In the genomic region with DNA sequence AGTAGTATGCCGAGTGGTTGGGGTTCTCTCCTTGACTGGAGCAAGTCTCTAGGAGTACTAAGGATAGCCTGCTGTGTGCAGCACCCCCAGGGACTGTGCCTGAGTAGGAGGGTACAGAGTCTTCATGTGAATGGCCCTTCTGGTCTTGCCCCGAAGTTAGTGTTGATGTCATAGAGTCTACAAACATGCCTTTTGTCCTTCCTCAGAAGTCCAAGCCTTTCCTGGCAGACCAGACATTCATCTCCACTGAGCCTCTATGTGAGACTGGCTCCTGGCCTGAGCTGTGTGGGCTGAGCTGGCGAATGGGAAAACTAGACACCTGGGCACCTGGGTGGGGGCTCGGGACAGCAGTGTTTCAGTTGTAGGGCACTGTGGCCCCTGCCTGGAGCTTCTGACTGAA, we compare ENCODE assay signal across 26 mouse cellular contexts. TPM values are rescaled to one million over a fixed set of nuclear protein-coding genes. Genes with fewer than 3 reads are reported as not detected.
DNase-seq lines count a peak whose midpoint lies in the region; ATAC-seq and TF ChIP-seq lines count a peak whose summit lies in the region.
"Had no signal": no experiment of that assay in that cellular context is flagged by ENCODE, and none has a peak within 500 bp of the region (broad histone marks: within the 10 kb centered on the region; RNA-seq: fewer than 3 reads in every experiment).

No protein-coding gene starts in this region.

- WGBS in liver, embryonic 13.5 days (ENCODE audit: insufficient replicate concordance) = 54% methylated on average over 4 of the region's 4 CpGs
- 69% methylated on average over 4 of the region's 4 CpGs for WGBS in intestine, embryonic 15.5 days
- WGBS in limb, embryonic 13.5 days = 71% methylated on average over 4 of the region's 4 CpGs
- 27% methylated on average over 4 of the region's 4 CpGs for WGBS in small intestine, adult 2 months

- H3K4me1 ChIP-seq in liver, embryonic 13.5 days (replicated peaks) = peaks cover 73% of the 10 kb centered on the region
- peaks cover 69% of the 10 kb centered on the region for H3K4me1 ChIP-seq in intestine, embryonic 15.5 days (replicated peaks)
- H3K4me1 ChIP-seq in limb, embryonic 13.5 days = peaks cover 98% of the 10 kb centered on the region
- peaks cover 63% of the 10 kb centered on the region for H3K4me1 ChIP-seq in small intestine, adult 2 months (ENCODE audit: control insufficient read depth, insufficient read depth, insufficient read length, low read length)
- H3K4me1 ChIP-seq: hindbrain, embryonic 13.5 days had no signal

- no peak for TF ChIP-seq POLR2A in small intestine, adult 2 months (IDR thresholded peaks at IDR 0.05; ENCODE audit: low read depth, low read length)

- H3K27ac ChIP-seq in liver, embryonic 13.5 days = peak overlapping the region; percentile 9; the same call in 1 of the 2 replicates
- H3K27ac ChIP-seq in intestine, embryonic 15.5 days = peak overlapping the region; percentile 27; the same call in 1 of the 2 replicates
- H3K27ac ChIP-seq in limb, embryonic 13.5 days = peak overlapping the region; percentile 40; the same call in 1 of the 2 replicates
- H3K27ac ChIP-seq in small intestine, adult 2 months (ENCODE audit: insufficient read depth, low read depth, low read length) = peak overlapping the region; percentile 22
- H3K27ac ChIP-seq: heart, adult 2 months; hindbrain, embryonic 13.5 days; layer of hippocampus, adult 2 months; midbrain, embryonic 12.5 days; neural tube, embryonic 13.5 days had no signal

- peak; percentile 8; the same call in 1 of the 2 replicates for ATAC-seq in liver, embryonic 13.5 days (ENCODE audit: low read depth)
- ATAC-seq in intestine, embryonic 15.5 days = peak; percentile 29
- ATAC-seq in limb, embryonic 13.5 days (ENCODE audit: low FRiP score, low read depth) = no peak
- ATAC-seq: forebrain, embryonic 14.5 days had no signal

- no peak overlapping the region for H3K4me3 ChIP-seq in liver, embryonic 13.5 days (replicated peaks)
- H3K4me3 ChIP-seq in intestine, embryonic 15.5 days (replicated peaks) = no peak overlapping the region
- no peak overlapping the region for H3K4me3 ChIP-seq in limb, embryonic 13.5 days
- no peak overlapping the region for H3K4me3 ChIP-seq in small intestine, adult 2 months (ENCODE audit: low read depth, low read length)
- H3K4me3 ChIP-seq: heart, adult 2 months; heart, embryonic 12.5 days; hindbrain, embryonic 13.5 days; layer of hippocampus, adult 2 months; midbrain, embryonic 12.5 days; neural tube, embryonic 13.5 days had no signal

- H3K27me3 ChIP-seq in liver, embryonic 13.5 days = no peaks in the 10 kb centered on the region
- H3K27me3 ChIP-seq in intestine, embryonic 15.5 days (replicated peaks) = no peaks in the 10 kb centered on the region
- no peaks in the 10 kb centered on the region for H3K27me3 ChIP-seq in limb, embryonic 13.5 days
- H3K27me3 ChIP-seq in small intestine, adult 2 months (ENCODE audit: control insufficient read depth, insufficient read depth, low read length) = no peaks in the 10 kb centered on the region
- H3K27me3 ChIP-seq: heart, embryonic 12.5 days; hindbrain, embryonic 13.5 days; midbrain, embryonic 12.5 days; neural tube, embryonic 13.5 days had no signal

- H3K4me2 ChIP-seq in liver, embryonic 13.5 days = no peak overlapping the region
- no peak overlapping the region; the same call in 1 of the 2 replicates for H3K4me2 ChIP-seq in intestine, embryonic 15.5 days (replicated peaks)
- no peak overlapping the region for H3K4me2 ChIP-seq in limb, embryonic 13.5 days (replicated peaks)
- H3K4me2 ChIP-seq: heart, embryonic 12.5 days; hindbrain, embryonic 13.5 days; midbrain, embryonic 12.5 days; neural tube, embryonic 13.5 days had no signal

- H3K9me3 ChIP-seq in liver, embryonic 13.5 days (replicated peaks) = no peaks in the 10 kb centered on the region
- H3K9me3 ChIP-seq in intestine, embryonic 15.5 days = no peaks in the 10 kb centered on the region
- no peaks in the 10 kb centered on the region for H3K9me3 ChIP-seq in limb, embryonic 13.5 days
- H3K9me3 ChIP-seq: heart, embryonic 12.5 days; hindbrain, embryonic 13.5 days; midbrain, embryonic 12.5 days; neural tube, embryonic 13.5 days had no signal

- intact Hi-C loops in left cerebral cortex, postnatal 25 days (cut with DNase I) = no loop called here

- H3K36me3 ChIP-seq in liver, embryonic 13.5 days = no peaks in the 10 kb centered on the region
- no peaks in the 10 kb centered on the region for H3K36me3 ChIP-seq in intestine, embryonic 15.5 days
- H3K36me3 ChIP-seq in limb, embryonic 13.5 days = peaks cover 24% of the 10 kb centered on the region; the same call in 1 of the 2 replicates
- no peaks in the 10 kb centered on the region for H3K36me3 ChIP-seq in small intestine, adult 2 months (ENCODE audit: control insufficient read depth, insufficient read depth, low read length)
- H3K36me3 ChIP-seq: heart, embryonic 12.5 days; hindbrain, embryonic 13.5 days; midbrain, embryonic 12.5 days; neural tube, embryonic 13.5 days had no signal

- no peak for TF ChIP-seq CTCF in small intestine, adult 2 months (IDR thresholded peaks at IDR 0.05; ENCODE audit: extremely low read depth, insufficient read length, insufficient replicate concordance, low read depth, low read length)

- no peak overlapping the region for H3K9ac ChIP-seq in liver, embryonic 13.5 days
- H3K9ac ChIP-seq in intestine, embryonic 15.5 days = no peak overlapping the region
- H3K9ac ChIP-seq in limb, embryonic 13.5 days = no peak overlapping the region
- H3K9ac ChIP-seq: heart, embryonic 12.5 days; hindbrain, embryonic 13.5 days; midbrain, embryonic 12.5 days; neural tube, embryonic 13.5 days had no signal

- DNase-seq in liver, embryonic 13.5 days = no peak
- no peak for DNase-seq in liver
- no peak for DNase-seq in layer of hippocampus, adult 8-10 months (ENCODE audit: low spot score in 2 of 2)
- DNase-seq in left cerebral cortex, postnatal 25 days (ENCODE audit: low spot score in 2 of 2) = no peak
- no peak for DNase-seq in left cerebral cortex, adult 9 months (ENCODE audit: low spot score in 2 of 2)
- DNase-seq: adrenal gland, postnatal 14 days; cerebellum, adult 11 months; cerebellum, adult 9-10 months; cerebellum, postnatal 36 days; gastrocnemius, postnatal 36 days; heart, adult 2 months; heart, postnatal 4 days; kidney, adult 2 months; kidney, postnatal 36 days; right cerebral cortex, postnatal 4 days; thymus, adult 18-20 months; thymus, postnatal 25 days had no signal

RNA-seq across cellular contexts. Expression of gene Sdc1, which starts 8.7 kb away (rescaled TPM):
- 23.3 and 29.6 TPM in 2 replicates for polyA plus RNA-seq in liver, embryonic 13.5 days (2015; fragmentation: Nextera tagmentation; extraction: Ambion mirVana)
- 101 and 106 TPM in 2 replicates for polyA plus RNA-seq in intestine, embryonic 15.5 days (2015; fragmentation: Nextera tagmentation; extraction: Ambion mirVana)
- 252 and 254 TPM in 2 replicates for polyA plus RNA-seq in limb, embryonic 13.5 days (2015; fragmentation: Nextera tagmentation; extraction: Ambion mirVana)
- polyA plus RNA-seq in small intestine, adult 2 months (2012; rRNA removed) = 42.5 and 75.4 TPM in 2 replicates
- 1 to 10 TPM in 2 of 4 experiments, under 1 TPM in 2; 0.80 to 2.4 (median 1.1) TPM for total RNA-seq in layer of hippocampus, adult 8-10 months (2022)
- 1 to 10 TPM; 1.3 to 1.6 TPM for total RNA-seq in left cerebral cortex, postnatal 25 days (2021)
